Mouse (Mus musculus) B cell, adult 62 days (primary cell): ENCODE measurements around the gene Chuk. TPM values are rescaled to one million over a fixed set of nuclear protein-coding genes. Genes with fewer than 3 reads are reported as not detected.

Source experiments
- total RNA-seq: library from RNA; stranded (reverse); gene quantifications from 4 replicates; pipeline ENCODE4 v1.2.4, GENCODE M21; 2023

Chuk gene
- total RNA-seq, result 84.8 to 90.8 TPM (median 85.9 TPM) in 4 replicates

DNA sequence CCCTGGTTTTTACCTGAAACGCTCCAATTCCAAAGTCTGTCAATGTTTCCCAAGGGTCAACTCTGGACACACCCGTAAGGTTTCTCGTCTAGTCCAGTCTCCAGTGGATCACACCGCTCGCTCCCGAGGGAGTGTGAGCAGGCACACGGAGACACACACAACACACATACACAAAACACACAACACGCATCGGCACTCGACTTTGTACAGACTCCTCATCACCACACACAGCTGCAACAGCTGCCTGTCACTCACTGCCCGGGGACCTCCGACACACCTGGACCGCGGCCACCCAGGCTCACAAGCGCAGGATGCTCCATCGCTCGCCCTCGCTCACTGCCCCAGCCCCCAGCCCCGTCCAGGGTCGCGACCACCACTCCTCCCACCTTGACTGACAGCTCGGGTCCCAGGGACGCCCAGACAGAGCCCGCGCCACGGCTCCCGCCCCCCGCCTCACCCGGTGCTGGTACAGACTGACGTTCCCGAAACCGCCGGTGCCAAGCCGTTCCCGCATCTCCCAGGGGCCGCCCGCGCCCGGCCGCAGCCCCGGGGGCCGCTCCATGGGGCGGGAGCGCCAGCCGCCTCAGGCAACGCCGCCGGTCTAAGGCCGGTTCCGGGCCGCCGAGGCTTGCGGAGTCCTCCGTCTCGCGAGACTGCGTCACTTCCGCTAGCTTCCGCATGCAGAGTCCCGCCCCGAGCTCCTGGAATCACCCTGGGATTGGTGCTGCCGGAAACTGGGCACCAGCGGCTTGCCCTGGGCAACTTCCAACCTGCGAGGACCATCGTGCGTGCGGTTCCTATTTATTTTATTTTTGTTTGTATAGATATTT lies at the start of gene Chuk:
Gene Chuk, minus strand, starts transcription at position 650 of the 830 bp plus-strand sequence.

DNA sequence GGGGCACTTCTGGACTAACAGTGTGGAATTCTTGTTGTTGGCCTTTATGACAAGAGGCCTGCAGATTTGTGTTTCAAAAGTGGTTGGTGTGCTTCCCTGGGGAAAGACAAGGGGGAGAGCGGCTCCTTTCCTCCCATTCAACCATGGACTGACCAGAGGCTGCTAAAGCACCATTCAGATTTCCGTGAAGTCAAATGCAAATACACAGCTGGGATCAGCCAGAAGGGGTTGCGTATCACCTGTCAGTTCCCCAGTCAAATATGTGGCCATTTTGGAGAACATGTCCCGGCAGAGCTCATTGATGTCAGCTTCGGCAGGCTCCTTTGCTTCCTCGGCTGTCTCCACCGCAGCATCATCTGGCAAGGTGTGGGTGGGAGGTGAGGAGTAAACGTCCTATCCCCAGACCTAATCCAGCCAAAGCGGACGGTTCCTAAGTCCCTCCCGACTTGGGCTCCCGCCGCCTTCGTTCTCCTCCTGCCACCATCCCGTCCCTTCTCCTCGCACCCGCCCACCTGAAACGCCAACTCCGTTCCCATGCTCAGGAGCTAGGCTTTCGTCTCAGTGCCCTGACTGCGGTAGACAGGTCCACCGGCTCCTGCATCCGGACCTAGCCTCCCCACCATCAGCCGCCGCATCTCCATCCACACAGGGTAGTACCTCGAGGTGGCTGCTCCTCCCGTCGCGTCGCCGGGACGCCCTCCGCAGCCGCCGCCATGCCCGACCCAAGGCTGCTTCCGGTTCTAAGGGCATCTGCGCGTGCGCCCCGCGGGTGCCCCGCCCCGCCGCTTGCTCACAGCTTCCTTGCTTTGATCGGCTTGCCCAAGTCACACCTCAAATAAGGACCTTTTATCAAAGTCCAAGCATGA lies 38.7 kb upstream of the Chuk start, which contains the start of gene Bloc1s2:
Gene Bloc1s2, minus strand, starts transcription at position 745 of the 866 bp plus-strand sequence.

GRCm38 (mm10) chr19:44135072-44135959 lies 28.0 kb upstream of the Chuk start, which contains the start of gene Cwf19l1:
TSS of gene Cwf19l1 (minus strand) at chr19:44135876.

GRCm38 (mm10) chr19:44069121-44069913 lies 38.0 kb downstream of the Chuk start, which contains the start of gene Erlin1:
TSS of gene Erlin1 (minus strand) at chr19:44069785.

DNA sequence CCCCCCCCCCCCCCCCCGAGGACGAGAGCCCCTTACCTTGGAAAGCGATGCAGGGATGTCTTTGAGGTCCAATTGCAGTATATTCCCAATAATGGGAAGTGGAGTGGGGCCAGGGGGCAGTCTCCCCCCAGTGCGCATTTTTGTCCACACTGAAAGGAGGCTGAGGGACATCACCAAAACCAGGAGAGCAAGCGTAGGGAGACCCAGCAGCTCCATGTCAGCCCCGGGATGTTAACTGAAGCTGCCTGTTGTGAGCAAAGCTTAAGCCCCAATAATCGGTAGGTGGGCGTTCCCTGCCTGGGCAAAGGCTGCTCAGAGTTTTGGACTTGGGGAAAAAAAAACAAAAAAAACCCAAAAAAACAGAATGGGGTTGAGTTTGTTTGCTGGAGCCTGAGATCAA lies 78.3 kb downstream of the Chuk start, which contains the start of gene Cyp2c23:
Gene Cyp2c23, minus strand, starts transcription at position 237 of the 400 bp plus-strand sequence.

Other genes with a start within 250 kb of the Chuk start
- gene Dnmbp, start 167.3 kb downstream of the Chuk start, total RNA-seq, result 8.4 to 11.0 TPM (median 9.0 TPM) in 4 replicates
- gene Cpn1, start 120.9 kb downstream of the Chuk start, total RNA-seq, result not detected in 4 replicates
- gene Cyp2c23, start 78.3 kb downstream of the Chuk start, total RNA-seq, result not detected in 4 replicates
- gene Erlin1, start 37.7 kb downstream of the Chuk start, total RNA-seq, result 18.5 to 23.1 TPM (median 19.5 TPM) in 4 replicates
- 26.2 to 32.3 TPM (median 29.9 TPM) in 4 replicates for gene Cwf19l1, start 28.4 kb upstream of the Chuk start, total RNA-seq
- gene Bloc1s2, start 39.0 kb upstream of the Chuk start, total RNA-seq, result 84.5 to 97.8 TPM (median 87.2 TPM) in 4 replicates
- gene Pkd2l1, start 85.0 kb upstream of the Chuk start, total RNA-seq, result not detected in 4 replicates
- gene Scd3, start 95.8 kb upstream of the Chuk start, total RNA-seq, result not detected in 4 replicates
- gene Scd2, start 186.2 kb upstream of the Chuk start, total RNA-seq, result 39.1 to 42.5 TPM (median 39.8 TPM) in 4 replicates
- 0.85 to 2.0 TPM (median 1.5 TPM) in 4 replicates for gene Scd4, start 225.6 kb upstream of the Chuk start, total RNA-seq